Mouse (Mus musculus) forebrain, postnatal 0 days (tissue): Measurements from ENCODE around the gene Amdhd2. TPM values are rescaled to one million over a fixed set of nuclear protein-coding genes. Genes with fewer than 3 reads are reported as not detected.

ENCODE experiments used
- ATAC-seq: fragments of 200-750 bp; cut with Nextera tagmentation; 2 replicates; pipeline ENCODE4 v1.8.0; 2017; ENCODE audit warnings: mild to moderate bottlenecking, moderate library complexity
- DNase-seq: peaks from one replicate; pipeline ENCODE4 v3.0.0-alpha.2; 2015
- H3K27ac ChIP-seq: fragments of 300-500 bp; sonication (generic); 2 replicates; pipeline ENCODE4 v1.5.1; 2014; ENCODE audit warnings: low read depth, mild to moderate bottlenecking, antibody characterized with exemption, low read length, moderate library complexity, mixed read lengths
- H3K27me3 ChIP-seq: fragments of 300-500 bp; sonication (generic); 2 replicates; pipeline ENCODE4 v1.6.1; 2014; ENCODE audit warnings: mild to moderate bottlenecking, low read length, mixed read lengths; ENCODE audit not compliant: insufficient read depth
- H3K36me3 ChIP-seq: fragments of 300-500 bp; sonication (generic); 2 replicates; pipeline ENCODE4 v1.6.1; 2014; ENCODE audit warnings: mild to moderate bottlenecking, moderate library complexity; ENCODE audit not compliant: insufficient read depth
- H3K4me1 ChIP-seq: fragments of 300-500 bp; sonication (generic); 2 replicates; pipeline ENCODE4 v1.6.1; 2014; ENCODE audit warnings: antibody characterized with exemption; ENCODE audit not compliant: insufficient read depth
- H3K4me2 ChIP-seq: fragments of 300-500 bp; sonication (generic); 2 replicates; pipeline ENCODE4 v1.6.1; 2014; ENCODE audit warnings: low read depth, mild to moderate bottlenecking, moderate library complexity
- H3K4me3 ChIP-seq: fragments of 300-500 bp; sonication (generic); 2 replicates; pipeline ENCODE4 v1.5.1; 2014; ENCODE audit warnings: low read depth, low read length, mixed read lengths
- H3K9ac ChIP-seq: fragments of 300-500 bp; sonication (generic); 2 replicates; pipeline ENCODE4 v1.6.1; 2014; ENCODE audit warnings: mild to moderate bottlenecking
- H3K9me3 ChIP-seq: fragments of 300-500 bp; sonication (generic); 2 replicates; pipeline ENCODE4 v1.6.1; 2016; ENCODE audit warnings: low read length
- CTCF ChIP-seq: sonication (generic); IDR thresholded peaks from 2 replicates; pipeline ENCODE4 v1.5.1; 2016; ENCODE audit warnings: antibody characterized with exemption, control low read depth, low read depth
- WGBS: fragments of 180-500 bp; shearing (Covaris S2); extraction: QIAGEN DNeasy Blood & Tissue Kit; methylation state at CpG from one replicate; pipeline ENCODE4 v1.1.7; 2014; 5-methylcytosine and 5-hydroxymethylcytosine counted together
- polyA plus RNA-seq: library from polyadenylated mRNA; unstranded; fragments of >200 nt; fragmentation: Nextera tagmentation; extraction: Ambion mirVana; gene quantifications from 2 replicates; pipeline ENCODE4 v1.2.1, GENCODE M21; 2015
- total RNA-seq: library from RNA; depleted of rRNA; stranded (reverse); fragments of >200 nt; gene quantifications from 2 replicates; pipeline ENCODE4 v1.2.3, GENCODE M21; 2014

The Amdhd2 gene
- total and polyA plus RNA-seq, 2 experiments from 2014 or later, result 34.5 to 47.6 TPM

GRCm38 (mm10) chr17:24197032-24197824, 33.7 kb upstream of the Amdhd2 start:
- WGBS, result 68% methylated on average over 15 of the region's 15 CpGs
- Histone ChIP-seq H3K9me3 (no peaks in the 10 kb centered on the region), H3K36me3 (no peaks in the 10 kb centered on the region), H3K9ac (no peak overlapping the region), H3K4me2 (no peak overlapping the region), H3K27ac (no peak overlapping the region), H3K4me3 (no peak overlapping the region), H3K27me3 (no peaks in the 10 kb centered on the region), H3K4me1 (no peaks in the 10 kb centered on the region)
- DNase-seq (no peak), ATAC-seq (no peak)
- no peak for TF ChIP-seq CTCF

GRCm38 (mm10) chr17:24195349-24195748, 31.8 kb upstream of the Amdhd2 start:
- Histone ChIP-seq H3K9me3 (no peaks in the 10 kb centered on the region), H3K4me2 (no peak overlapping the region), H3K4me1 (no peaks in the 10 kb centered on the region), H3K27ac (no peak overlapping the region), H3K27me3 (no peaks in the 10 kb centered on the region), H3K36me3 (no peaks in the 10 kb centered on the region), H3K9ac (no peak overlapping the region), H3K4me3 (no peak overlapping the region)
- TF ChIP-seq CTCF, result no peak
- DNase-seq (no peak), ATAC-seq (no peak)
- WGBS, result 65% methylated on average over 2 of the region's 2 CpGs

GRCm38 (mm10) chr17:24193769-24194168, 30.2 kb upstream of the Amdhd2 start:
- Histone ChIP-seq H3K27ac (no peak overlapping the region), H3K4me1 (no peaks in the 10 kb centered on the region), H3K4me2 (no peak overlapping the region), H3K27me3 (no peaks in the 10 kb centered on the region), H3K9me3 (no peaks in the 10 kb centered on the region), H3K4me3 (no peak overlapping the region), H3K9ac (no peak overlapping the region), H3K36me3 (no peaks in the 10 kb centered on the region)
- ATAC-seq (no peak), DNase-seq (no peak)
- no peak for TF ChIP-seq CTCF
- WGBS, result 89% methylated on average over 5 of the region's 5 CpGs

GRCm38 (mm10) chr17:24193268-24193667, 29.7 kb upstream of the Amdhd2 start:
- H3K27me3 ChIP-seq, result no peaks in the 10 kb centered on the region
- ATAC-seq (no peak), DNase-seq (no peak)
- WGBS, result 88% methylated on average over 8 of the region's 8 CpGs
- H3K27ac ChIP-seq, result no peak overlapping the region
- peaks cover 4% of the 10 kb centered on the region for H3K36me3 ChIP-seq
- no peak overlapping the region for H3K4me2 ChIP-seq
- TF ChIP-seq CTCF, result no peak
- no peaks in the 10 kb centered on the region for H3K9me3 ChIP-seq
- H3K9ac ChIP-seq, result no peak overlapping the region
- no peak overlapping the region for H3K4me3 ChIP-seq
- no peaks in the 10 kb centered on the region for H3K4me1 ChIP-seq

- H3K9me3 ChIP-seq, result no peaks in the 10 kb centered on the region
- H3K4me2 ChIP-seq, result no peak overlapping the region
- H3K4me1 ChIP-seq, result no peaks in the 10 kb centered on the region
- 87% methylated on average over 8 of the region's 8 CpGs for WGBS
- no peak for DNase-seq
- H3K27ac ChIP-seq, result no peak overlapping the region
- no peak overlapping the region for H3K4me3 ChIP-seq
- no peaks in the 10 kb centered on the region for H3K27me3 ChIP-seq
- no peak overlapping the region for H3K9ac ChIP-seq
- no peak for ATAC-seq
- H3K36me3 ChIP-seq, result peaks cover 9% of the 10 kb centered on the region
- no peak for TF ChIP-seq CTCF
These were observed 29.3 kb upstream of the Amdhd2 start for GRCm38 (mm10) chr17:24192848-24193247.

GRCm38 (mm10) chr17:24191481-24191880, 27.9 kb upstream of the Amdhd2 start:
- no peak for TF ChIP-seq CTCF

GRCm38 (mm10) chr17:24190934-24191333, 27.4 kb upstream of the Amdhd2 start:
- WGBS, result 87% methylated on average over 2 of the region's 2 CpGs

More at GRCm38 (mm10) chr17:24191481-24191880, 27.9 kb upstream of the Amdhd2 start:
- H3K4me1 ChIP-seq, result no peaks in the 10 kb centered on the region
- no peak overlapping the region for H3K9ac ChIP-seq
- ATAC-seq (no peak), DNase-seq (no peak)
- no peak overlapping the region for H3K27ac ChIP-seq
- H3K4me3 ChIP-seq, result no peak overlapping the region
- H3K9me3 ChIP-seq, result no peaks in the 10 kb centered on the region
- H3K4me2 ChIP-seq, result no peak overlapping the region
- no peaks in the 10 kb centered on the region for H3K27me3 ChIP-seq
- WGBS, result 61% methylated on average over 4 of the region's 4 CpGs
- peaks cover 11% of the 10 kb centered on the region for H3K36me3 ChIP-seq

More at GRCm38 (mm10) chr17:24190934-24191333, 27.4 kb upstream of the Amdhd2 start:
- H3K36me3 ChIP-seq, result peaks cover 11% of the 10 kb centered on the region
- no peak overlapping the region for H3K9ac ChIP-seq
- ATAC-seq (no peak), DNase-seq (no peak)
- H3K27me3 ChIP-seq, result no peaks in the 10 kb centered on the region
- no peak for TF ChIP-seq CTCF
- no peak overlapping the region for H3K4me3 ChIP-seq
- H3K9me3 ChIP-seq, result no peaks in the 10 kb centered on the region
- H3K4me1 ChIP-seq, result no peaks in the 10 kb centered on the region
- no peak overlapping the region for H3K27ac ChIP-seq
- no peak overlapping the region for H3K4me2 ChIP-seq
